Mouse (Mus musculus) cerebellum, adult (tissue): ENCODE measurements at regions not wholly inside any gene's neighbourhood (a gene's known extent, or its start where the extent isn't known, plus 50 kb on each side); places are given as distances from the start of the nearest gene placed in this dataset.

Experiments
- ATAC-seq: cut with Nextera tagmentation; 2 replicates; pipeline ENCODE4 v1.9.2; 2017; ENCODE audit warnings: mild to moderate bottlenecking, moderate library complexity, mixed read lengths; ENCODE audit not compliant: insufficient number of reproducible peaks, low FRiP score, low TSS enrichment

DNA sequence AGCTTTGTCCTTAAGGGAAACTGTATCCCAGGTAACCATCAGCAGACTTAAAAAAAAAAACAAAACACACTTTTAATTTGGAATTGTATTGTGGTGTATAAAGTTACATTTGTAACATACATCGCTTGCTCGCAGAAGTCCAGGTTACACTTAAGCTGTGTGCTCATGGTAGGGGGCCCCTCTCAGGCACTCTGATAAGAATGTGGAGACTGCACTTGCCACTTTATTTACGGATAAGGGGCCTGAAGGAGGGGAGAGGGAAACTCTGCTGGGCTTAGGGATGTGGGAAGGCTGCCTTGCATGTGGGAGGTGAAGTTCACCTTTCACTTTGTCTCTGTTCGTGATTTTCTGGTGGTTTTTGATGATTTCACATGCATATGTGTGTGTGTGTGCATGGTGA, 58.7 kb downstream of the Ccdc185 start:
- no peak for ATAC-seq

DNA sequence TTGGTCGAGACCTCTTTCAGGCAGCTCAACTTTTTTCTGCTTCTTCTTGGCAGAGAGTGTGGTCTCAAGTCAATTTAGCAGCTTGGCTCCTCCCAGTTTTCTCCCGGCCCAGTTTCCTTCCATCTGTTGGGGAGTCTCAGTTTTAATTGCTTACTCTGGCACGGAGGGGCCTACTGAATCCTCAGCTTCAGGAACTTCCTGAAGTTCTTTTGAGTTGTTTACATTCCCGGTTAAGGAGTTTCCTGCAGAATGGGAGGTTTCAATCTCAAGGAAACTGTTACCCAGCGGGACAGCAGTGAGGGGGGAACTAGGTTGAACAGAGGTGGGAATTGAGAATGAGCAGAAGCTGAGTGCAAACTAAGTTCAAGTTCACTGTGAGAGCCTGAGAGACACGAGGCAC, 59.2 kb downstream of the Ccdc185 start:
- ATAC-seq, result no peak

DNA sequence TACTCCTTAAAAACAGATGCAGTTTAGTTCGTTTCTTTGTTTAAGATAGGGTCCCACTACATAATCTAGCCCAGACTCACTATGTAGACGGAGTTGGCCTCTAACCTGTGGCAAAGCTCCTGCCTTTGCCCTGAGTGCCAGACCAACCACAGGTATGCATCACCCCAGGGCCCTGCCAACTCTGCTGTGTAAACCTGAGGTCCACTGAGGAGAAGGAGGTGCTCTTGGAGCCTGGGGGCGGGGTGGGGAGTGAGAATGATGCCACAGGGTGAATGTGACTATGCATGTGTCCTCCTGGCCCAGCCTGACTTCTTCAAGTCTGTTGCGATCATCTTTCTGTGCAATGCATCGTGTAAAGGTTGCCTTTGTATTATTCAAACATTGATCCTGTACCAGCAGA, 61.8 kb downstream of the Ccdc185 start:
- ATAC-seq, result no peak

DNA sequence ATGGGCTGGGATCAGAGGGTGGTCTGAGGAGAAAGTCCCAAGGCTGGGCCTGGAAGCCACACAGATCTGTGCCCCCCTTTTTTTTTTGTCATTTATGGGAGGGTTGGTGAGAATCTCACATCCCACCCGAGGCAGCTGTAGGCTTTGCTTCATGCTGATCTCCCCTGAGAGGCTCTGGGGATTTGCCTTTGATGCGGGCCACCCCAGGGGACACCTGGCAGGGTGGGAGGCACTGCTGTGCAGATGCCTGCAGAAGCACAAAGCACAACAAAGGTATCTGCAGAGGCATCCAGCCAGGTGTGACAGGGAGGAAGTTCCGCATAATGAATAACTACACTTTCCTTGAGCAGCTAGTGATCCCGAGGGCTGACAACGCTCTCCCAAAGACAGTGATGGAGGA, 62.7 kb downstream of the Ccdc185 start:
- ATAC-seq, result no peak

DNA sequence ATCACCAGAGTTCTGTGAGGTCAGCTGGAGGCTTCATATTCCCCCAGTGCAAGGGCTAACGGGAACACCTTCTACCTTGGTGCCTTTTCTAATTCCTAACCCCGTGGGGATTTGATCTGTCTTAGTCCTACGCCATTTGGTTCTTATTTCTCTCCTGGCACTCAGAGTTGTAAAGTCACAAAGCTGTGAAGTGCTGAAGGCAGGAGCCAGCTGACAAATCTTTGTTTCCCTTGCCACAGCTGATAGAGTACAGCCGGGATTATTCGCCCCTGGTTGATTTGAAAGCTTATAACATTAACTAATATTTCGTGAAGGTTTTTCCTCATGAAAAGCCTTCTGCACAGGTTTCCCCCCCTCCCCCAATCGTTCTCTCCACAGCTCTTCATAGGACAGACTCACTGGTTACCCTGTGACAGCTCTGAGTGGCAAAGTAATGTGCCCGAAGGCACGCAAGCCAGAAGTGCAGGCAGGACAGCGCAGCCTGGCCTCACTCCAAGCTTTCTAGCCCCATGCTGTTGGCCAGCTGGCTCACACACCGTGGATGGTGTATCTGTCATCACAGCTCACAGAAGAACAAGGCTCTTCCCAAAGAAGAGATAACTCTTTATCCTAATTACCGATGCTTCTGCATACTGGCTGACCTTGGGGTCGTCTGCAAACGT, 66.3 kb downstream of the Ccdc185 start:
- 0 out of 2 replicates have a peak, but pooled peaks have one; percentile 34 for ATAC-seq
